Mouse (Mus musculus) CH12.LX (cell line): Measurements from ENCODE around the gene Mta1. TPM values are rescaled to one million over a fixed set of nuclear protein-coding genes. Genes with fewer than 3 reads are reported as not detected.

ENCODE experiments used
- polyA plus RNA-seq: library from polyadenylated mRNA; unstranded; fragments of >175 nt; gene quantifications from 2 replicates; pipeline ENCODE4 v1.2.1, GENCODE M21; 2012; ENCODE audit warnings: low read depth; ENCODE audit not compliant: insufficient read length
- total RNA-seq, 2 experiments: library from RNA; depleted of rRNA; stranded (reverse); fragments of 300-350 nt in 1 of 2; fragments of >200 nt in 1 of 2; gene quantifications; 2 replicates each; pipeline ENCODE4 v1.2.3; 2012 to 2014

The Mta1 gene
- total and polyA plus RNA-seq, 3 experiments, result 11.5 to 76.7 (median 39.4) TPM

Other genes with a start within 250 kb of the Mta1 start
- gene Gpr132, start 230.1 kb upstream of the Mta1 start, total RNA-seq (2012; rRNA removed), result 31.1 and 44.7 TPM in 2 replicates
- gene Gpr132, start 230.1 kb upstream of the Mta1 start, total RNA-seq (2014; rRNA removed), result 19.4 and 24.4 TPM in 2 replicates
- gene Gpr132, start 230.1 kb upstream of the Mta1 start, polyA plus RNA-seq, result 50.9 and 62.1 TPM in 2 replicates
- 3.8 and 7.6 TPM in 2 replicates for gene Jag2, start 168.5 kb upstream of the Mta1 start, total RNA-seq (2012; rRNA removed)
- 0.34 and 0.69 TPM in 2 replicates for gene Jag2, start 168.5 kb upstream of the Mta1 start, total RNA-seq (2014; rRNA removed)
- 0.59 and 0.80 TPM in 2 replicates for gene Jag2, start 168.5 kb upstream of the Mta1 start, polyA plus RNA-seq
- 15.9 and 23.9 TPM in 2 replicates for gene Nudt14, start 156.2 kb upstream of the Mta1 start, total RNA-seq (2012; rRNA removed)
- 17.7 and 19.7 TPM in 2 replicates for gene Nudt14, start 156.2 kb upstream of the Mta1 start, total RNA-seq (2014; rRNA removed)
- gene Nudt14, start 156.2 kb upstream of the Mta1 start, polyA plus RNA-seq, result 20.0 and 20.7 TPM in 2 replicates
- 10.8 and 11.9 TPM in 2 replicates for gene Btbd6, start 121.8 kb upstream of the Mta1 start, total RNA-seq (2012; rRNA removed)
- 4.3 and 5.6 TPM in 2 replicates for gene Btbd6, start 121.8 kb upstream of the Mta1 start, total RNA-seq (2014; rRNA removed)
- 8.0 and 9.9 TPM in 2 replicates for gene Btbd6, start 121.8 kb upstream of the Mta1 start, polyA plus RNA-seq
- gene Brf1, start 97.6 kb upstream of the Mta1 start, total RNA-seq (2012; rRNA removed), result 30.8 and 31.2 TPM in 2 replicates
- gene Brf1, start 97.6 kb upstream of the Mta1 start, total RNA-seq (2014; rRNA removed), result 15.9 and 18.1 TPM in 2 replicates
- gene Brf1, start 97.6 kb upstream of the Mta1 start, polyA plus RNA-seq, result 29.6 and 30.6 TPM in 2 replicates
- gene Pacs2, start 83.8 kb upstream of the Mta1 start, total RNA-seq (2012; rRNA removed), result 6.5 and 7.1 TPM in 2 replicates
- 2.4 and 3.1 TPM in 2 replicates for gene Pacs2, start 83.8 kb upstream of the Mta1 start, total RNA-seq (2014; rRNA removed)
- gene Pacs2, start 83.8 kb upstream of the Mta1 start, polyA plus RNA-seq, result 7.0 and 8.2 TPM in 2 replicates
- gene Tex22, start 23.8 kb upstream of the Mta1 start, total RNA-seq (2012; rRNA removed), result 0.21 and 0.55 TPM in 2 replicates
- not detected in 2 replicates for gene Tex22, start 23.8 kb upstream of the Mta1 start, total RNA-seq (2014; rRNA removed)
- not detected in 2 replicates for gene Tex22, start 23.8 kb upstream of the Mta1 start, polyA plus RNA-seq
- 6.8 and 7.7 TPM in 2 replicates for gene Crip2, start 42.0 kb downstream of the Mta1 start, total RNA-seq (2012; rRNA removed)
- gene Crip2, start 42.0 kb downstream of the Mta1 start, total RNA-seq (2014; rRNA removed), result 0.16 TPM in 1 of 2 replicates, not detected in the other
- 0.89 and 1.9 TPM in 2 replicates for gene Crip2, start 42.0 kb downstream of the Mta1 start, polyA plus RNA-seq
- gene Crip1, start 48.0 kb downstream of the Mta1 start, total RNA-seq (2012; rRNA removed), result 61.5 and 77.2 TPM in 2 replicates
- 1.6 and 2.0 TPM in 2 replicates for gene Crip1, start 48.0 kb downstream of the Mta1 start, total RNA-seq (2014; rRNA removed)
- 1.6 and 2.8 TPM in 2 replicates for gene Crip1, start 48.0 kb downstream of the Mta1 start, polyA plus RNA-seq
- 14.0 and 16.2 TPM in 2 replicates for gene Tedc1, start 58.1 kb downstream of the Mta1 start, total RNA-seq (2012; rRNA removed)
- gene Tedc1, start 58.1 kb downstream of the Mta1 start, total RNA-seq (2014; rRNA removed), result 5.4 and 6.4 TPM in 2 replicates
- 9.0 and 9.8 TPM in 2 replicates for gene Tedc1, start 58.1 kb downstream of the Mta1 start, polyA plus RNA-seq
- not detected in 2 replicates for gene Tmem121, start 87.7 kb downstream of the Mta1 start, total RNA-seq (2012; rRNA removed)
- not detected in 2 replicates for gene Tmem121, start 87.7 kb downstream of the Mta1 start, total RNA-seq (2014; rRNA removed)
- not detected in 2 replicates for gene Tmem121, start 87.7 kb downstream of the Mta1 start, polyA plus RNA-seq